Mouse (Mus musculus) testis, adult 2 months (tissue): ENCODE data around the gene Auts2.

Source experiments
- CTCF ChIP-seq: fragments of 200-500 bp; IDR thresholded peaks from 2 replicates; pipeline ENCODE4 v1.5.1; 2012; ENCODE audit warnings: low read depth, mild to moderate bottlenecking, inconsistent platforms, low read length, moderate library complexity; ENCODE audit not compliant: control insufficient read depth, insufficient read depth, insufficient replicate concordance
- POLR2A ChIP-seq: fragments of 200-500 bp; IDR thresholded peaks from 2 replicates; pipeline ENCODE4 v1.6.1; 2012; ENCODE audit warnings: low read depth, mild to moderate bottlenecking, inconsistent platforms, low read length, moderate library complexity; ENCODE audit not compliant: control insufficient read depth

GRCm38 (mm10) chr5:132462560-132462959 lies 80.6 kb downstream of the Auts2 start:
- TF ChIP-seq POLR2A (no peak), CTCF (no peak)
